Comparison of ENCODE assay signal across 21 mouse cellular contexts in the genomic region with DNA sequence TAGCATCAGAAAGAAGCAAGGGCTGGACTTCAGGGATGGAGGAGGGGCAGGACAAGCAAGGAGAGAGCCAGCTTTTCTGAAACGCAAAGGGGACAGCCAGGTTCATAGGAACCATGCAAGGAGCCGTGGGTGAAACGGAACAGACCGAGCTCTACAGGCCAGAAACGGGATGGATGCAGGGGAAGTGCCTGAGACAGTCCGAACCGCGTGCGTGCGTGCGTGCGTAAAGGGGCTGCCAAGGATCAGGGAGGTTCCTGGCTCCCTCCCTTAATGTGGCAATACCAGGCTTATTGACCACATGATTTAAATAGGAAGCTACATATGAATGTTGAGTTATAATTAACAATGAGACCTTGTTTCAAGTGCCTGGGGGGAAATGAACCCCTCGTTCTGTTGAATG. TPM values are rescaled to one million over a fixed set of nuclear protein-coding genes. Genes with fewer than 3 reads are reported as not detected.
DNase-seq lines count a peak whose midpoint lies in the region; ATAC-seq and TF ChIP-seq lines count a peak whose summit lies in the region.
"Had no signal": no experiment of that assay in that cellular context is flagged by ENCODE, and none has a peak within 500 bp of the region (broad histone marks: within the 10 kb centered on the region; RNA-seq: fewer than 3 reads in every experiment).

No protein-coding gene starts in this region.

- H3K36me3 ChIP-seq in E14TG2a.4 (ENCODE audit: insufficient read depth, low read length), result peaks cover 56% of the 10 kb centered on the region

- no peak for DNase-seq in frontal cortex, postnatal 10 days (ENCODE audit: low spot score in 2 of 2)
- DNase-seq in urinary bladder, postnatal 14 days (ENCODE audit: low spot score), result no peak
- DNase-seq in lung, postnatal 10 days, result no peak
- DNase-seq: adrenal gland, postnatal 14 days; cerebellum, adult 2 months; cerebellum, postnatal 10 days; embryo, embryonic 11 days; heart, postnatal 36 days had no signal

- TF ChIP-seq CTCF in E14TG2a.4 (conservative IDR thresholded peaks at IDR 0.05; ENCODE audit: low read length), result no peak

- H3K4me3 ChIP-seq in E14TG2a.4 (replicated peaks; ENCODE audit: low read length), result peak overlapping the region; percentile 58; the same call in 1 of the 2 replicates
- H3K4me3 ChIP-seq: embryonic facial prominence, embryonic 15.5 days; erythroblast, embryonic 14.5 days; forebrain, embryonic 10.5 days; heart, embryonic 12.5 days; hindbrain, embryonic 15.5 days had no signal

- H3K9me3 ChIP-seq in E14TG2a.4 (ENCODE audit: low read length), result no peaks in the 10 kb centered on the region
- H3K9me3 ChIP-seq: embryonic facial prominence, embryonic 15.5 days; forebrain, embryonic 10.5 days; heart, embryonic 12.5 days; hindbrain, embryonic 15.5 days had no signal

- ATAC-seq in frontal cortex, adult (ENCODE audit: low TSS enrichment), result peak; percentile 32; the same call in 1 of the 2 replicates
- peak; percentile 81 for ATAC-seq in granulocyte monocyte progenitor cell, adult 5-6 weeks (replicated peaks; ENCODE audit: poor library complexity, severe bottlenecking)
- peak; percentile 73 for ATAC-seq in monocyte, adult 5-6 weeks (replicated peaks; ENCODE audit: insufficient number of reproducible peaks, low FRiP score, low TSS enrichment, poor library complexity, severe bottlenecking)
- ATAC-seq: activated CD4-positive, CD25-positive, alpha-beta regulatory T cell, adult 4 months; forebrain, embryonic 14.5 days; intestine, embryonic 16.5 days; Patski had no signal

- no peaks in the 10 kb centered on the region for H3K27me3 ChIP-seq in E14TG2a.4 (ENCODE audit: insufficient read depth, low read length)
- H3K27me3 ChIP-seq: embryonic facial prominence, embryonic 15.5 days; heart, embryonic 12.5 days; hindbrain, embryonic 15.5 days; Patski had no signal

- peaks cover 32% of the 10 kb centered on the region for H3K4me1 ChIP-seq in E14TG2a.4 (replicated peaks; ENCODE audit: low read depth, low read length)

RNA-seq across cellular contexts. Expression of a gene that starts 21.2 kb away (rescaled TPM):
- total RNA-seq in granulocyte monocyte progenitor cell, adult 5-6 weeks (2014; fragmentation: Nextera tagmentation), result 28.9 and 38.8 TPM in 2 replicates
- 14.9 and 15.4 TPM in 2 replicates for total RNA-seq in granulocyte monocyte progenitor cell, adult 5-6 weeks (2017)
- total RNA-seq in monocyte, adult 5-6 weeks (2017), result 35.7 to 65.7 TPM (median 49.1 TPM) in 3 replicates
